Mouse (Mus musculus) liver, embryonic 14.5 days (tissue): ENCODE measurements around the gene Mapkapk3.

Experiments used
- CTCF ChIP-seq: IDR thresholded peaks from 2 replicates; pipeline ENCODE4 v1.5.1; 2016; ENCODE audit warnings: antibody characterized with exemption, low read depth, control low read depth
- EP300 ChIP-seq: IDR thresholded peaks from 2 replicates; pipeline ENCODE4 v1.6.1; 2016; ENCODE audit warnings: antibody characterized with exemption, low read depth

DNA sequence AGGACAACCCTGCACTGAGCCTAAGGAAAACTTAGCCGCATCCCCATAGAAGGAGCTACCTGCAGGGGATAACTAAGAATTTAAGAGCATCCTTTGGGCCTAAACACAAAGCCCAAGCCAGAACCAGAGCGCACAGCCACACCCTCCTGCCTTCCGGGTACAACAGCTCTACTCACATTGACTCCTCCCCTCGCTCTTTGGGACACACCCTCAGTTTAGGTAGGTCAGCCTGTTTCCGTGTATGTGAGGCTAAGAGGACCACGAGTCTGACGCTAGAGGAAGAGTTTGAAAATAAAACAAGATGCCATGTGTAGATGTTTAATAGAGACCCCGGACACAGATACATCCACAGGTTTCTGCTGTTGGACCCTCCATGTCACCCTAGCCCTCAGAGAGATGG is 966 bp downstream of the Mapkapk3 start:
- TF ChIP-seq EP300 (no peak), CTCF (no peak)
